Mouse (Mus musculus) hindbrain, embryonic 10.5 days (tissue): Measurements from ENCODE around the gene Naa80. TPM values are rescaled to one million over a fixed set of nuclear protein-coding genes. Genes with fewer than 3 reads are reported as not detected.

ENCODE experiments used
- DNase-seq: peaks from one replicate; pipeline ENCODE4 v3.0.0-alpha.2; 2017; ENCODE audit warnings: low spot score
- H3K27ac ChIP-seq: fragments of 300-500 bp; sonication (generic); 2 replicates; pipeline ENCODE4 v1.5.1; 2016; ENCODE audit warnings: mild to moderate bottlenecking, moderate library complexity
- H3K27me3 ChIP-seq: fragments of 300-500 bp; sonication (generic); 2 replicates; pipeline ENCODE4 v1.6.1; 2016; ENCODE audit warnings: mild to moderate bottlenecking; ENCODE audit not compliant: poor library complexity, insufficient read depth, severe bottlenecking
- H3K36me3 ChIP-seq: fragments of 300-500 bp; sonication (generic); 2 replicates; pipeline ENCODE4 v1.6.1; 2016; ENCODE audit warnings: mild to moderate bottlenecking, moderate library complexity
- H3K4me1 ChIP-seq: fragments of 300-500 bp; sonication (generic); replicated peaks from 2 replicates; pipeline ENCODE4 v1.6.1; 2016; ENCODE audit warnings: mild to moderate bottlenecking
- H3K4me3 ChIP-seq: fragments of 300-500 bp; sonication (generic); 2 replicates; pipeline ENCODE4 v1.5.1; 2016; ENCODE audit warnings: mild to moderate bottlenecking, moderate library complexity
- H3K9me3 ChIP-seq: fragments of 300-500 bp; sonication (generic); 2 replicates; pipeline ENCODE4 v1.6.1; 2016; ENCODE audit warnings: mild to moderate bottlenecking, moderate library complexity
- WGBS: fragments of 180-500 bp; shearing (Covaris S2); methylation state at CpG from one replicate; pipeline ENCODE4 v1.1.7; 2016; 5-methylcytosine and 5-hydroxymethylcytosine counted together
- polyA plus RNA-seq: library from polyadenylated mRNA; unstranded; fragments of >200 nt; fragmentation: Nextera tagmentation; extraction: Ambion mirVana; gene quantifications from 2 replicates; pipeline ENCODE4 v1.2.1, GENCODE M21; 2016

Naa80 gene
- polyA plus RNA-seq, 1 experiment from 2014 or later, result 19.2 TPM

DNA sequence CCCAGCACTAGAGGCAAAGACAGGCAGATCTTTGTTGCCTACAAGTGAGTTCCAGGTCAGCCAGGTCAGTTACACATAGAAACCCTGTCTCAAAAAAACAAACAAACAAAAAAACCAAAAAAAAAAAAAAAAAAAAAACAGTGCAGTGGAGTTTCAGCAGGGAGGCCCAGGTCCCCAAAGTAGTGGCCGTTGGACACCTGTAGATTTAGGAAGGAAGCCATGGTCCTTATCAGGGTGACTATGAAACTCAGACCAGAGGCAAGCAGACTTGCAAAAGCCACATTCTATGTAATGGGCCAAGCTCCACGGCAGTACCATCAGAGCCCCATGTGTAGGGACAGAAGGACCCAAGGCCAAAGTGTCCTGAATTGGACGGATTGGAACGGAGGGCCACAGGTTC lies 2.9 kb downstream of the Naa80 start:
- Histone ChIP-seq H3K4me3 (peak overlapping the region; percentile 70), H3K27me3 (no peaks in the 10 kb centered on the region), H3K27ac (peak overlapping the region; percentile 93), H3K4me1 (peaks cover 67% of the 10 kb centered on the region), H3K36me3 (peaks cover 19% of the 10 kb centered on the region), H3K9me3 (no peaks in the 10 kb centered on the region)
- 76% methylated on average over 4 of the region's 4 CpGs for WGBS
- DNase-seq, result no peak

DNA sequence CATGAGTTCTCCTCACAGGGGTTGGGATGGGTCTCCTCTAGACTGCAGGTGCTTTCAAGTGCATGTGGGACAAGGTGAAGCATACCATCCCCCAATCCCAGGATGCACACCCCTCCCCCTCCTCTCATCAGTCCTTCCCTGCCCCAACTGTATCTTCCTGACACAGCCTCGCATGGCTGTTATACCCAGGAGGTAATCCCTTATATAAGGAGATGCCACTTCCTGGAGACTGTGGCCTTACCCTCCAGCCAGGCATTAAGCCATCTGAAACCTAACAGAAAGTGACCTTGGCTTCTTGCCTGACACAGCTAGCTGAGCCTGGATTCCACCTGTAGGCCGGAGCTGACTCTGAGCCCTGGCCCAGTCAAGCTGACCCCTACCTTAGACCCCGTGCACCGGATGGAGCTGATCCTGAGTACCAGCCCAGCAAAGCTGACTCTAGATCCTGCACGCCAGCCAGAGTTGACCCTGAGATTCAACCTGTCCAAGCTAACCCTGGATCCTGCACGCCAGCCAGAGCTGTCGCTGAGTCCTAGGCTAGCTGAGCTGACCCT lies 3.9 kb downstream of the Naa80 start:
- Histone ChIP-seq H3K4me1 (peaks cover 65% of the 10 kb centered on the region), H3K27ac (no peak overlapping the region), H3K27me3 (no peaks in the 10 kb centered on the region), H3K9me3 (no peaks in the 10 kb centered on the region), H3K36me3 (peaks cover 19% of the 10 kb centered on the region), H3K4me3 (no peak overlapping the region)
- no peak for DNase-seq
- 90% methylated on average over 7 of the region's 7 CpGs for WGBS

DNA sequence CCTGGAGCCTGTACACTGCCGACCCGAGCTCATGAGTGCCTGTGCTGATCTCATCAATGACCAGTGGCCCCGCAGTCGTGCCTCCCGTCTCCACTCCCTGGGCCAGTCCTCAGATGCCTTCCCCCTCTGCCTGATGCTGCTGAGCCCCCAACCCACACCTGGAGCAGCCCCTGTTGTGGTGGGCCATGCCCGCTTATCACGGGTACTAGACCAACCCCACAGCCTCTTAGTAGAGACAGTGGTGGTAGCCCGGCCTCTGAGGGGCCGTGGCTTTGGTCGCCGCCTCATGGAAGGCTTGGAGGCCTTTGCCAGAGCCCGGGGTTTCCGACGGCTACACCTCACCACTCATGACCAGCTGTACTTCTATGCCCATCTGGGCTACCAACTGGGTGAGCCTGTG lies 4.5 kb downstream of the Naa80 start:
- Histone ChIP-seq H3K4me3 (no peak overlapping the region; the same call in 1 of the 2 replicates), H3K4me1 (peaks cover 65% of the 10 kb centered on the region), H3K9me3 (no peaks in the 10 kb centered on the region), H3K27me3 (no peaks in the 10 kb centered on the region), H3K36me3 (peaks cover 19% of the 10 kb centered on the region), H3K27ac (0 out of 2 replicates have a peak overlapping the region, but pooled peaks have one; percentile 3)
- 91% methylated on average over 14 of the region's 14 CpGs for WGBS
- no peak for DNase-seq

DNA sequence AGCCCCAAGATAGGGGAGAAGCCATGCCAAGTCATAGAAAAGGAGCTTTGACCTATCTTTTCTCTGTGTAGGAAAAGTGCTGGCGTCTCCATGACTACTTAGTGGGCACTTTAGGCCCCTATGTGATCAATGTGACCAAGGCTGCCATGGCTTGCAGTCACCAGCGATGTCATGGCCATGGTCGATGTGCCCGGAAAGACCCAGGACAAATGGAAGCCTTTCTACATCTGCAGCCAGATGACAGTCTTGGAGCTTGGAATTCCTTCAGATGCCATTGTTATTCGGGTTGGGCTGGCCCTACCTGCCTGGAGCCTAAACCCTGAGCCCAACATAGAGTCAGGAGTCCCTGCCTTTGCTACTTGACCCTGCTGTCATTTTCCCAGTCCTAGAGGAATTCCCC lies 7.8 kb downstream of the Naa80 start:
- peak overlapping the region; percentile 70 for H3K27ac ChIP-seq
- WGBS, result 92% methylated on average over 5 of the region's 5 CpGs
- H3K9me3 ChIP-seq, result no peaks in the 10 kb centered on the region
- DNase-seq, result no peak
- H3K4me1 ChIP-seq, result peaks cover 44% of the 10 kb centered on the region
- H3K36me3 ChIP-seq, result peaks cover 42% of the 10 kb centered on the region
- H3K4me3 ChIP-seq, result no peak overlapping the region
- no peaks in the 10 kb centered on the region for H3K27me3 ChIP-seq

DNA sequence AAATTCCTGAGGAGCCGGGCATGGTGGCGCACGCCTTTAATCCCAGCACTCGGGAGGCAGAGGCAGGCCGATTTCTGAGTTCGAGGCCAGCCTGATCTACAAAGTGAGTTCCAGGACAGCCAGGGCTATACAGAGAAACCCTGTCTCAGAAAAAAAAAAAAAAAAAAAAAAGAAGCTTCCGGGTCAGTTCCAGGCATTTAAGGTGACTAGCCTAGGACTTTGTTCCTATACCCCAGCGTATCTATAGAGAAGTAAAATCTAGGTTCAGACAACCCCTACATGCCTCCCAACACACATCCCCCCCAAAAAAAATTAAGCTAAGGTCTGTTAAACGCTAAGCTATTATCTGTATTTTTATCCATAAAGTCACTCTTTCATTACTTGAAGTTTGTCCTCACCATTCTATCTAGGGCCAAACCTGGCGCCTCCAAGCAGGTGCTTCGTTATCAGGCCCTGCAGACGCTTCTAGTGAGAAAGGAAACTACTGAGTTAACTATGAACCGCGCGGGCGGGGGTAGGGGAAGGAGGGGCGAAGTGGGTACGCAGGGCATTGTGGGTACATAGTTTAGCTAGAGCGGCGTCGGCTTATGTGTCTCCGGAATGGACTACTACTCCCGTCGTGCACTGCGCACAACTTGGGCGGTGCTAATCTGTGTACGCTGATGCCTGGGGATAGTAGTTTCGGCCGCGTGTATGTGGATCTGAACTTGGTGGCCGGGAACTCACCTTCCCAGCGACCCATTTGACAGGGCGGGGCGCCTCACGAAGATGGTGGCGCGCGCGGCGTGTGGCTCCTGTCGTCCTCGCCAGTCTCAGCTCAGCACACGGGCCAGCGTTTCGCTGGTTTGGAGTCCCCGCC lies 8.5 kb downstream of the Naa80 start, which contains the start of gene Ifrd2:
Ifrd2 (plus strand) TSS at position 669 of the 859 bp plus-strand sequence.
- peak within 1 kb of the TSS; percentile 68 for H3K4me3 ChIP-seq
- DNase-seq, result peak; percentile 96
- H3K4me1 ChIP-seq, result peaks cover 42% of the 10 kb centered on the region
- WGBS, result 15% methylated on average over 46 of the region's 46 CpGs
- H3K27me3 ChIP-seq, result no peaks in the 10 kb centered on the region
- H3K9me3 ChIP-seq, result no peaks in the 10 kb centered on the region
- H3K36me3 ChIP-seq, result peaks cover 49% of the 10 kb centered on the region
- peak within 1 kb of the TSS; percentile 85 for H3K27ac ChIP-seq

DNA sequence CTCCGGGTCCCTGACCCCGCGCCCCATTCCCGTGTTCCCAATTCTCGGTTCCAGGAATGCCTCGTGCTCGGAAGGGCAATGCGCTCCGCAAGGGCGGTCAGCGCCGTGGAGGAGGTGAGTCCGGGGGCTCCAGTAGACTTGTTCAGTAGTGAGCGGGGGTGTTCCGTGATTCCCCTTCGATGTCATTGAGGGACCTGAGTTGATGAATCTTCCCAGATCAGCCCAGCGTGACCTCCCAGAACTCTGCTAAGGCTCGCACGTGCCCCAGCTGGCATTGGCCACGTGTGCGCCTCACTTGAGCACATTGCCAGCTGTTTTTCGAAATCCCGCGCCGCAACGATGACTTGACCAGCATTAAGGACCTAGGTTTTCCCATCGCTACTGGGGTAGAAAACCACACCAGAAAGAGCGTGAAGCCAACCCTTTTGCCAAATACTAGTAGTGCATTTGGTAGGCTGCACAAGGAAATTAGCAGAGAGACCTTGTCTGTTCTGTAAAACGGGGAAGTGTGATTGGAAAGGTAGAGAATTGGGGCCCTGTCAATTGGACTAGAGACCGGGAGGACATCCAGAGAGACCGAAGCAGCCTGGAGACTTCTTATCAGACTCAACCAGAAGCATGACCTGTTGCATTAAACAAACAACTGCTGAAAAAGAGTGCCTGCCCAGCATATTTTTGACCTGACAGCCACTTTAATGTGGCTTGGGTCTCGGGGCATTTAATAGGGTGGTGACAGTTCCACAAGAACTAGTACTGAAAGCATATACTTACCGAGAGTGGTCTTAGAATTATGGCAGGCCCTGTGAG lies 9.3 kb downstream of the Naa80 start:
- H3K27ac ChIP-seq, result peak overlapping the region; percentile 85
- WGBS, result 7% methylated on average over 33 of the region's 33 CpGs

DNA sequence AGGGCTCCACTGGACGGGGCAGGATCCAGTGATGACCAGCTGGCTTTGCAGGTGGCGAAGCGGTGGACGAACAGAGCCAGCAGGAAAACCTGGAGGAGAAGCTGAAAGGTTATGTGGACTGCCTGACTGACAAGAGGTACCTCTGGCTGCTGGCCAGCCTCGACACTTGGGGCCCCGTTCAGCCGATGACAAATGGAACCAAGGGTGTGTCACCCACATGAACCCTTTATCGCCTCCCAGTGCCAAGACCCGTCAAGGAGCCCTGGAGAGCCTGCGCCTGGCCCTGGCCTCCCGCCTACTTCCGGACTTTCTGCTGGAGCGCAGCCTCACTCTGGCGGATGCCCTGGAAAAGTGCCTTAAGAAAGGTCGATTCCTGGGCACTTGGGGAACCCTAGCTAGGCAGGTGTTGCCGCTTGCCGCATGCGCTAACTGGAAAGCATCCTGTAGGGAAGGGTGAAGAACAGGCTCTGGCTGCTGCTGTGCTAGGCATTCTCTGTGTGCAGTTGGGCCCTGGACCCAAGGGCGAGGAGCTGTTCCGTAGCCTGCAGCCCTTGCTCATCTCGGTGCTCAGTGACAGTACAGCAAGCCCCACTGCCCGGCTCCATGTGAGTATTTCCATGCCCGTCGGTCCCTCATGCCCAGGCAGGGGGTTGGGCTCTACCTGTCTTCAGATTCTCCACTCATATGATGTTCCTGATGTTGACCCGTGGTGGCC lies 11.5 kb downstream of the Naa80 start:
- no peak for DNase-seq
- H3K27ac ChIP-seq, result no peak overlapping the region
- no peaks in the 10 kb centered on the region for H3K9me3 ChIP-seq
- H3K4me3 ChIP-seq, result no peak overlapping the region
- WGBS, result 91% methylated on average over 25 of the region's 25 CpGs
- no peaks in the 10 kb centered on the region for H3K27me3 ChIP-seq
- H3K36me3 ChIP-seq, result peaks cover 58% of the 10 kb centered on the region
- peaks cover 47% of the 10 kb centered on the region for H3K4me1 ChIP-seq

More for the DNA sequence above, 9.3 kb downstream of the Naa80 start:
- Histone ChIP-seq H3K4me1 (peaks cover 38% of the 10 kb centered on the region), H3K36me3 (peaks cover 50% of the 10 kb centered on the region), H3K9me3 (no peaks in the 10 kb centered on the region), H3K4me3 (peak overlapping the region; percentile 68), H3K27me3 (no peaks in the 10 kb centered on the region)
- DNase-seq, result no peak

DNA sequence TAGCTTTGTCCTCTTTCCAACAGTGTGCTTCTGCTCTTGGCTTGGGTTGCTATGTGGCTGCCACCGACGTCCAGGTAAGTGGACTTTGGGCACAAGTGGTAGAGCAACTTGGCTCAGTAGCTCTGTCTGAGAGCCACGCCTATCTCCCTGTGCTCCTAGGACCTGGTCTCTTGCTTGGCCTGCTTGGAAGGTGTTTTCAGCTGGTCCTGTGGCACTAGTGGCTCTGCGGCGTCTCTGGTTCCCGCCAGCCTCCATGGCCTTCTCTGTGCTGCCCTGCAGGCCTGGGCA lies 12.0 kb downstream of the Naa80 start:
- H3K9me3 ChIP-seq, result no peaks in the 10 kb centered on the region
- peaks cover 58% of the 10 kb centered on the region for H3K36me3 ChIP-seq
- 93% methylated on average over 6 of the region's 6 CpGs for WGBS
- peaks cover 47% of the 10 kb centered on the region for H3K4me1 ChIP-seq
- no peak for DNase-seq
- H3K27ac ChIP-seq, result no peak overlapping the region
- no peaks in the 10 kb centered on the region for H3K27me3 ChIP-seq
- no peak overlapping the region for H3K4me3 ChIP-seq

DNA sequence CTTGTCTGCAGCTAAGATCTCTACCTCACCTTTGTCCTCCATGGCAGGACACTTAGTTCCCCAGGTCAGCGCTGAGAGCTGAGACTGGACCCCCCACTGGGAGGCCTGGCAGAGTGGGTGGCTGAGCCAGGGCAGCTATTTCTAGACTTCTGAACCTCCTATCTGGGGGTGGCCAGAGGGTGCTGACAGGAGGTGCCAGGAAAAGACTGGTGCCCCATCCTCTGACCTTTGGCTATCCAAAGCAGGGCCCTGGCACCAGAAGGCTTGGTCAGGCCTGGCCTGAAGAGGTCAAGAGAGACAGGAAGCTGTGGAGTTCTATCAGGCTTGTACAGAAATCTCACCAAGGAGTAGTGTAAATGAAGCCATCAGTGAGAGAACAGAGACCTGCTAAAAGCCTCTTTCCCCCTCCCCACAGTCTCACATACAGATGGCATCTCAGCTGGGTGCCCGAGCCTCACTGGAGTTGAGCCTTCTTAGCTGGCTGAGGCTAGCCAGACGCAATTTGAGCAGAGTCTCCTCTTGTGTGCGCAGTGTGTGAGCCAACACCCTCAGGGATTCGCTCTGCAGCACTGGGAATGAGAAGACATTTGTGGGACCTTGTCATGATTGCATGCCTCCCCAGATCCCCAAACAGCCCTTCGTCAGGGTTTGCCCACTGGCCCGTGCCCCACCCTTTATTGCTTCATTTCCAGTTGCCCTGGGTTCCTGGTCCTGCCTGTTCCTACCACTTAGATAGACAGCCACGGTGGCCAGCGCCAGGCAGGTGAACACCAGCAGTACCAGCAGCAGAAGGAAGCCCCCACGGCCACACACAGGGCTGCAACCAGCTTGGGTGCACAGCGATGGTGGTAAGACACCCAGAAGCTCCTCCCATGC lies 14.7 kb downstream of the Naa80 start:
- DNase-seq, result no peak
- Histone ChIP-seq H3K36me3 (peaks cover 58% of the 10 kb centered on the region), H3K4me3 (no peak overlapping the region), H3K27me3 (no peaks in the 10 kb centered on the region), H3K27ac (no peak overlapping the region), H3K9me3 (no peaks in the 10 kb centered on the region), H3K4me1 (peaks cover 34% of the 10 kb centered on the region)
- 83% methylated on average over 11 of the region's 11 CpGs for WGBS

DNA sequence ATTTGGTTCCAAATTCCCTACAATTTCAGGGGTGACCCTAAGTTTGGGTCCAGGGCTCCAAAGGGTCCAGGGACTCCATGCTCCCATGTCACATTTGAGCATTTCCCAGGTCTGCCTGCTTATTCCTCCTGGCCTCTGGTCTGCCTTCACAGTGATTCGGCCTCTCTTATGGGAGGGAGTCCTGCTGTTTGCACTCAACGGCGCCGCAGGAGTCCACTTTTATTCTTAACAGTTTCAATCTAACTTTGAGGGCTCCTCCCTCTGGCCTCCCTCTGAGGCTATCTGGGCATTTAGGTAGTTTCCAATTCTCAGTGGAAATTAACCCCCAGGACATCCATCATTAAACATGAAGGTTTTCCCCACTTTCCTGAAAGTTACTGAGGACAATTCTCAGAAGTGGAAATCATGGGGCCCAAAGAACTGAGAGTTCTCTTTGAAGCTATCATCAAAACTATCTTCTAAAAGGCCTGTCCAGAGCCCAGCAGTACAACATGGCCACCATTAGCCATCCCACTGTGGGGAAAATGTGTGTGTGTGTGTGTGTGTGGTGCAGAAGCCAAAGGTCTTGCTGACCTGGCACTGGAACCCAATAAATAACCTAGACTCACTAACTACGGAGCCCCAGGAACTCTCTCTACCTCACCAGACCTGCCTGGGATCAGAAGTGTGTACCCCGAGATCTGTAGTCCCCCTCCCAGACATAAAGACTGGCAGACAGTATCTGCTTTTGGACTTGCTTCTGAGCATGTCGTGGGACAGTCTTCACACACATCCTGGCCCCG lies 15.8 kb downstream of the Naa80 start:
- Histone ChIP-seq H3K36me3 (peaks cover 52% of the 10 kb centered on the region), H3K27ac (no peak overlapping the region), H3K27me3 (no peaks in the 10 kb centered on the region; the same call in 1 of the 2 replicates), H3K4me1 (peaks cover 24% of the 10 kb centered on the region), H3K9me3 (no peaks in the 10 kb centered on the region), H3K4me3 (no peak overlapping the region)
- 71% methylated on average over 8 of the region's 8 CpGs for WGBS
- no peak for DNase-seq
